Mouse (Mus musculus): ENCODE data around the gene Arhgef16.

Arhgef16 gene

GRCm38 (mm10) chr4:154229569-154229968, 71.9 kb downstream of the Arhgef16 start:
- DNase-seq (ENCODE audit: low spot score in 2 of 2) = no peak
